Mouse (Mus musculus) forebrain, embryonic 16.5 days (tissue): Measurements from ENCODE around the gene Mlst8. TPM values are rescaled to one million over a fixed set of nuclear protein-coding genes. Genes with fewer than 3 reads are reported as not detected.
A peak's percentile ranks its signal among the peaks of the same experiment; 100 is the strongest.

Experiments used
- ATAC-seq: fragments of 200-750 bp; cut with Nextera tagmentation; 2 replicates; pipeline ENCODE4 v1.8.0; 2017; ENCODE audit warnings: mild to moderate bottlenecking, moderate library complexity
- H3K27ac ChIP-seq: fragments of 300-500 bp; sonication (generic); 2 replicates; pipeline ENCODE4 v1.5.1; 2014; ENCODE audit warnings: low read length, control low read depth
- H3K27me3 ChIP-seq: fragments of 300-500 bp; sonication (generic); replicated peaks from 2 replicates; pipeline ENCODE4 v1.6.1; 2014; ENCODE audit warnings: low read length; ENCODE audit not compliant: control insufficient read depth, insufficient read depth
- H3K36me3 ChIP-seq: fragments of 300-500 bp; sonication (generic); 2 replicates; pipeline ENCODE4 v1.6.1; 2014; ENCODE audit not compliant: control insufficient read depth, insufficient read depth
- H3K4me1 ChIP-seq: fragments of 300-500 bp; sonication (generic); replicated peaks from 2 replicates; pipeline ENCODE4 v1.6.1; 2014; ENCODE audit warnings: low read length; ENCODE audit not compliant: control insufficient read depth, insufficient read depth
- H3K4me2 ChIP-seq: fragments of 300-500 bp; sonication (generic); 2 replicates; pipeline ENCODE4 v1.6.1; 2014; ENCODE audit warnings: mild to moderate bottlenecking, low read length, control low read depth
- H3K4me3 ChIP-seq: fragments of 300-500 bp; sonication (generic); replicated peaks from 2 replicates; pipeline ENCODE4 v1.5.1; 2014; ENCODE audit warnings: mild to moderate bottlenecking, low read length, control low read depth
- H3K9ac ChIP-seq: fragments of 300-500 bp; sonication (generic); replicated peaks from 2 replicates; pipeline ENCODE4 v1.6.1; 2014; ENCODE audit warnings: low read depth, low read length, control low read depth
- H3K9me3 ChIP-seq: fragments of 300-500 bp; sonication (generic); 2 replicates; pipeline ENCODE4 v1.6.1; 2016; ENCODE audit warnings: low read length; ENCODE audit not compliant: control insufficient read depth
- WGBS: fragments of 180-500 bp; shearing (Covaris S2); extraction: QIAGEN DNeasy Blood & Tissue Kit; methylation state at CpG from one replicate; pipeline ENCODE4 v1.1.7; 2014; 5-methylcytosine and 5-hydroxymethylcytosine counted together
- polyA plus RNA-seq: library from polyadenylated mRNA; unstranded; fragments of >200 nt; fragmentation: Nextera tagmentation; extraction: Ambion mirVana; gene quantifications from 2 replicates; pipeline ENCODE4 v1.2.1, GENCODE M21; 2015

Gene Mlst8
- polyA plus RNA-seq, 1 experiment from 2014 or later, result 38.9 TPM

GRCm38 (mm10) chr17:24507806-24508460, 29.1 kb upstream of the Mlst8 start:
- Histone ChIP-seq H3K4me2 (no peak overlapping the region), H3K27me3 (no peaks in the 10 kb centered on the region), H3K4me3 (no peak overlapping the region), H3K27ac (no peak overlapping the region), H3K4me1 (no peaks in the 10 kb centered on the region), H3K9ac (no peak overlapping the region), H3K36me3 (peaks cover 43% of the 10 kb centered on the region), H3K9me3 (no peaks in the 10 kb centered on the region)
- ATAC-seq, result no peak
- WGBS, result 78% methylated on average over 12 of the region's 12 CpGs

GRCm38 (mm10) chr17:24507129-24507664, 28.3 kb upstream of the Mlst8 start:
- no peaks in the 10 kb centered on the region for H3K27me3 ChIP-seq
- WGBS, result 55% methylated on average over 19 of the region's 19 CpGs
- H3K9me3 ChIP-seq, result no peaks in the 10 kb centered on the region
- H3K4me1 ChIP-seq, result no peaks in the 10 kb centered on the region
- H3K4me2 ChIP-seq, result no peak overlapping the region
- H3K9ac ChIP-seq, result no peak overlapping the region
- H3K27ac ChIP-seq, result no peak overlapping the region
- peaks cover 45% of the 10 kb centered on the region for H3K36me3 ChIP-seq
- H3K4me3 ChIP-seq, result no peak overlapping the region
- peak; percentile 24; the same call in 1 of the 2 replicates for ATAC-seq

- Histone ChIP-seq H3K4me1 (no peaks in the 10 kb centered on the region), H3K36me3 (peaks cover 43% of the 10 kb centered on the region), H3K4me2 (no peak overlapping the region), H3K9ac (no peak overlapping the region), H3K27ac (no peak overlapping the region), H3K9me3 (no peaks in the 10 kb centered on the region), H3K4me3 (no peak overlapping the region), H3K27me3 (no peaks in the 10 kb centered on the region)
- ATAC-seq, result no peak; the same call in 1 of the 2 replicates
- WGBS, result 33% methylated on average over 36 of the region's 36 CpGs
Observed at GRCm38 (mm10) chr17:24506332-24507070, 27.6 kb upstream of the Mlst8 start.

GRCm38 (mm10) chr17:24505286-24505955, 26.5 kb upstream of the Mlst8 start:
- no peak overlapping the region for H3K27ac ChIP-seq
- H3K9me3 ChIP-seq, result no peaks in the 10 kb centered on the region
- H3K27me3 ChIP-seq, result no peaks in the 10 kb centered on the region
- no peak overlapping the region for H3K4me3 ChIP-seq
- H3K4me2 ChIP-seq, result no peak overlapping the region
- 88% methylated on average over 30 of the region's 30 CpGs for WGBS
- no peak for ATAC-seq
- H3K36me3 ChIP-seq, result peaks cover 37% of the 10 kb centered on the region
- H3K9ac ChIP-seq, result no peak overlapping the region
- H3K4me1 ChIP-seq, result no peaks in the 10 kb centered on the region

GRCm38 (mm10) chr17:24504085-24504484, 25.2 kb upstream of the Mlst8 start:
- Histone ChIP-seq H3K9ac (no peak overlapping the region), H3K27me3 (no peaks in the 10 kb centered on the region), H3K36me3 (peaks cover 27% of the 10 kb centered on the region), H3K27ac (no peak overlapping the region), H3K4me1 (no peaks in the 10 kb centered on the region), H3K4me2 (no peak overlapping the region), H3K4me3 (no peak overlapping the region), H3K9me3 (no peaks in the 10 kb centered on the region)
- ATAC-seq, result no peak
- WGBS, result 95% methylated on average over 10 of the region's 10 CpGs

GRCm38 (mm10) chr17:24502208-24502607, 23.3 kb upstream of the Mlst8 start:
- Histone ChIP-seq H3K27me3 (no peaks in the 10 kb centered on the region), H3K4me2 (no peak overlapping the region), H3K27ac (no peak overlapping the region), H3K4me1 (no peaks in the 10 kb centered on the region), H3K36me3 (peaks cover 23% of the 10 kb centered on the region), H3K4me3 (no peak overlapping the region), H3K9ac (no peak overlapping the region), H3K9me3 (no peaks in the 10 kb centered on the region)
- no peak for ATAC-seq
- WGBS, result 34% methylated on average over 11 of the region's 11 CpGs

GRCm38 (mm10) chr17:24496026-24496425, 17.1 kb upstream of the Mlst8 start:
- 80% methylated on average over 1 of the region's 1 CpGs for WGBS
- ATAC-seq, result no peak
- Histone ChIP-seq H3K4me2 (no peak overlapping the region), H3K9me3 (no peaks in the 10 kb centered on the region), H3K4me3 (no peak overlapping the region), H3K27ac (peak overlapping the region; percentile 20; the same call in 1 of the 2 replicates), H3K9ac (no peak overlapping the region), H3K36me3 (peaks cover 13% of the 10 kb centered on the region), H3K27me3 (no peaks in the 10 kb centered on the region), H3K4me1 (no peaks in the 10 kb centered on the region; the same call in none of the 2 replicates)

GRCm38 (mm10) chr17:24495443-24495842, 16.6 kb upstream of the Mlst8 start:
- no peaks in the 10 kb centered on the region for H3K9me3 ChIP-seq
- no peak overlapping the region for H3K4me2 ChIP-seq
- peaks cover 11% of the 10 kb centered on the region for H3K36me3 ChIP-seq
- H3K27ac ChIP-seq, result peak overlapping the region; percentile 20; the same call in 1 of the 2 replicates
- 58% methylated on average over 3 of the region's 3 CpGs for WGBS
- peaks cover 3% of the 10 kb centered on the region for H3K4me1 ChIP-seq
- H3K4me3 ChIP-seq, result no peak overlapping the region
- H3K9ac ChIP-seq, result no peak overlapping the region
- peak; percentile 49; the same call in 1 of the 2 replicates for ATAC-seq
- no peaks in the 10 kb centered on the region for H3K27me3 ChIP-seq
